Mouse (Mus musculus) kidney, postnatal 0 days (tissue): ENCODE results near the gene Dnaja1. TPM values are rescaled to one million over a fixed set of nuclear protein-coding genes. Genes with fewer than 3 reads are reported as not detected.
A peak's percentile ranks its signal among the peaks of the same experiment; 100 is the strongest.

Experiments used
- ATAC-seq: fragments of 200-750 bp; cut with Nextera tagmentation; replicated peaks from 2 replicates; pipeline ENCODE4 v1.8.0; 2017; ENCODE audit warnings: low read depth, moderate number of reproducible peaks, moderate TSS enrichment, moderate library complexity; ENCODE audit not compliant: low FRiP score
- DNase-seq: peaks from one replicate; pipeline ENCODE4 v3.0.0-alpha.2; 2016; ENCODE audit warnings: low spot score
- H3K27ac ChIP-seq: fragments of 300-500 bp; sonication (generic); 2 replicates; pipeline ENCODE4 v1.5.1; 2014; ENCODE audit warnings: mild to moderate bottlenecking
- H3K27me3 ChIP-seq: fragments of 300-500 bp; sonication (generic); 2 replicates; pipeline ENCODE4 v1.6.1; 2014; ENCODE audit warnings: low read length, mixed read lengths; ENCODE audit not compliant: insufficient read depth
- H3K36me3 ChIP-seq: fragments of 300-500 bp; sonication (generic); 2 replicates; pipeline ENCODE4 v1.6.1; 2014; ENCODE audit warnings: low read length, mixed read lengths; ENCODE audit not compliant: insufficient read depth
- H3K4me1 ChIP-seq: fragments of 300-500 bp; sonication (generic); replicated peaks from 2 replicates; pipeline ENCODE4 v1.6.1; 2014; ENCODE audit warnings: antibody characterized with exemption, low read length, mixed read lengths; ENCODE audit not compliant: insufficient read depth
- H3K4me2 ChIP-seq: fragments of 300-500 bp; sonication (generic); 2 replicates; pipeline ENCODE4 v1.6.1; 2014; ENCODE audit warnings: mild to moderate bottlenecking, low read length, moderate library complexity, mixed read lengths
- H3K4me3 ChIP-seq: fragments of 300-500 bp; sonication (generic); replicated peaks from 2 replicates; pipeline ENCODE4 v1.5.1; 2014; ENCODE audit warnings: low read depth, low read length
- H3K9ac ChIP-seq: fragments of 300-500 bp; sonication (generic); 2 replicates; pipeline ENCODE4 v1.6.1; 2014; ENCODE audit warnings: low read depth, low read length
- H3K9me3 ChIP-seq: fragments of 300-500 bp; sonication (generic); replicated peaks from 2 replicates; pipeline ENCODE4 v1.6.1; 2016; ENCODE audit warnings: low read length, inconsistent platforms, mixed read lengths
- CTCF ChIP-seq: IDR thresholded peaks from 2 replicates; pipeline ENCODE4 v1.5.1; 2016; ENCODE audit warnings: antibody characterized with exemption, low read depth, mild to moderate bottlenecking, moderate library complexity
- WGBS: fragments of 180-500 bp; shearing (Covaris S2); extraction: QIAGEN DNeasy Blood & Tissue Kit; methylation state at CpG from one replicate; pipeline ENCODE4 v1.1.7; 2014; 5-methylcytosine and 5-hydroxymethylcytosine counted together
- polyA plus RNA-seq: library from polyadenylated mRNA; unstranded; fragments of >200 nt; fragmentation: Nextera tagmentation; extraction: Ambion mirVana; gene quantifications from 2 replicates; pipeline ENCODE4 v1.2.1, GENCODE M21; 2015

Dnaja1 gene
- polyA plus RNA-seq, 1 experiment from 2014 or later = 417 TPM

- peaks cover 7% of the 10 kb centered on the region for H3K36me3 ChIP-seq
- under 1% methylated on average over 40 of the region's 40 CpGs for WGBS
- DNase-seq (peak; percentile 95), ATAC-seq (peak; percentile 99)
- peak within 1 kb of the TSS; percentile 54; the same call in 1 of the 2 replicates for H3K27ac ChIP-seq
- TF ChIP-seq CTCF = no peak
- peak within 1 kb of the TSS; percentile 96 for H3K9ac ChIP-seq
- H3K4me3 ChIP-seq = peak within 1 kb of the TSS; percentile 65
- no peaks in the 10 kb centered on the region for H3K9me3 ChIP-seq
- H3K4me2 ChIP-seq = peak within 1 kb of the TSS; percentile 78
- H3K27me3 ChIP-seq = no peaks in the 10 kb centered on the region
- no peaks in the 10 kb centered on the region for H3K4me1 ChIP-seq
These were observed 36.0 kb downstream of the Dnaja1 start, which contains the start of gene Smu1 for GRCm38 (mm10) chr4:40757780-40758420. Gene Smu1, minus strand, starts transcription at chr4:40757923.

- Histone ChIP-seq H3K4me3 (no peak overlapping the region), H3K9ac (no peak overlapping the region), H3K4me2 (no peak overlapping the region), H3K27me3 (no peaks in the 10 kb centered on the region), H3K27ac (no peak overlapping the region), H3K9me3 (no peaks in the 10 kb centered on the region), H3K4me1 (no peaks in the 10 kb centered on the region), H3K36me3 (no peaks in the 10 kb centered on the region)
- TF ChIP-seq CTCF = no peak
- DNase-seq = no peak
- 50% methylated on average over 5 of the region's 5 CpGs for WGBS
- no peak for ATAC-seq
These were observed 37.9 kb downstream of the Dnaja1 start for GRCm38 (mm10) chr4:40759876-40760275.

- Histone ChIP-seq H3K4me3 (no peak overlapping the region; the same call in 1 of the 2 replicates), H3K36me3 (no peaks in the 10 kb centered on the region), H3K4me2 (peak overlapping the region; percentile 39), H3K27ac (peak overlapping the region; percentile 6; the same call in 1 of the 2 replicates), H3K9me3 (no peaks in the 10 kb centered on the region), H3K4me1 (0 out of 2 replicates have a peak, but pooled peaks cover 11% of the 10 kb centered on the region), H3K27me3 (no peaks in the 10 kb centered on the region), H3K9ac (no peak overlapping the region)
- peak; percentile 95 for TF ChIP-seq CTCF
- DNase-seq (peak; percentile 91), ATAC-seq (peak; percentile 77)
- 17% methylated on average over 12 of the region's 12 CpGs for WGBS
These were observed 52.6 kb downstream of the Dnaja1 start for GRCm38 (mm10) chr4:40774279-40775259.

- 71% methylated on average over 4 of the region's 4 CpGs for WGBS
- ATAC-seq = no peak
These were observed 54.5 kb downstream of the Dnaja1 start for GRCm38 (mm10) chr4:40776416-40776815.

DNA sequence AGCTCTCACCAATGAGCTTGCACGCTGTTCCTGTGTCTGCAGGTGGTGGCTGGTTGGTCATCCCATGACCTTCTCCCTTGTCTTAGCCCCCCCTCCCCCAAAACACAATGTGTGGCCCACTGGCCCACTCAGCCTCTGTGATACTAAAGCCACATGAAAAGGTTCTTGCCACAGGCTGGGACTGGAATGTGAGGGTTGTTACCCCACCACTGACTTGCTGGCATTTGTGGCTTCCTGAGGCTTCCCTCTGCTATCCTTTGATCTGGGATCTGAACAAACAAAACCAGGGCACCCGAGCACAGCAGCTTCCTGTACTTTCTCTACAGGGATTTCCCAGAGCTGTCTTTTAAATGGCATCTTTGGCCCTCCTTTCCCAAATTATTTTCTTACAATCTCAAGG lies 55.2 kb downstream of the Dnaja1 start:
- peak overlapping the region; percentile 66; the same call in 1 of the 2 replicates for H3K27ac ChIP-seq
- no peaks in the 10 kb centered on the region for H3K27me3 ChIP-seq
- DNase-seq (peak; percentile 55), ATAC-seq (no peak)
- no peak for TF ChIP-seq CTCF
- H3K36me3 ChIP-seq = no peaks in the 10 kb centered on the region
- no peak overlapping the region for H3K4me3 ChIP-seq
- WGBS = 21% methylated on average over 2 of the region's 2 CpGs
- no peak overlapping the region for H3K4me2 ChIP-seq
- H3K9ac ChIP-seq = no peak overlapping the region
- no peaks in the 10 kb centered on the region for H3K9me3 ChIP-seq
- H3K4me1 ChIP-seq = peaks cover 22% of the 10 kb centered on the region; the same call in 1 of the 2 replicates

More at GRCm38 (mm10) chr4:40776416-40776815, 54.5 kb downstream of the Dnaja1 start:
- Histone ChIP-seq H3K4me3 (no peak overlapping the region), H3K9ac (no peak overlapping the region), H3K36me3 (no peaks in the 10 kb centered on the region), H3K4me1 (peaks cover 16% of the 10 kb centered on the region; the same call in 1 of the 2 replicates), H3K9me3 (no peaks in the 10 kb centered on the region), H3K27me3 (no peaks in the 10 kb centered on the region), H3K4me2 (no peak overlapping the region), H3K27ac (no peak overlapping the region)
- DNase-seq = no peak
- no peak for TF ChIP-seq CTCF

GRCm38 (mm10) chr4:40778656-40779055 lies 56.7 kb downstream of the Dnaja1 start:
- H3K36me3 ChIP-seq = no peaks in the 10 kb centered on the region
- TF ChIP-seq CTCF = peak; percentile 40; the same call in 1 of the 2 replicates
- WGBS = 80% methylated on average over 6 of the region's 6 CpGs
- H3K27ac ChIP-seq = no peak overlapping the region
- ATAC-seq (no peak), DNase-seq (no peak)
- no peak overlapping the region for H3K9ac ChIP-seq
- H3K9me3 ChIP-seq = no peaks in the 10 kb centered on the region
- peaks cover 24% of the 10 kb centered on the region; the same call in 1 of the 2 replicates for H3K4me1 ChIP-seq
- no peak overlapping the region for H3K4me2 ChIP-seq
- H3K4me3 ChIP-seq = no peak overlapping the region
- H3K27me3 ChIP-seq = no peaks in the 10 kb centered on the region
